Mouse (Mus musculus) forebrain, postnatal 0 days (tissue): ENCODE measurements around the gene Pgd. TPM values are rescaled to one million over a fixed set of nuclear protein-coding genes. Genes with fewer than 3 reads are reported as not detected.

Source experiments
- polyA plus RNA-seq: library from polyadenylated mRNA; unstranded; fragments of >200 nt; fragmentation: Nextera tagmentation; extraction: Ambion mirVana; gene quantifications from 2 replicates; pipeline ENCODE4 v1.2.1, GENCODE M21; 2015
- total RNA-seq: library from RNA; depleted of rRNA; stranded (reverse); fragments of >200 nt; gene quantifications from 2 replicates; pipeline ENCODE4 v1.2.3, GENCODE M21; 2014; rRNA removed

Gene Pgd
- total and polyA plus RNA-seq, 2 experiments from 2014 or later, result 24.8 to 86.0 TPM

Other genes with a start within 250 kb of the Pgd start
- 61.3 and 66.5 TPM in 2 replicates for gene Pex14, start 66.9 kb downstream of the Pgd start, total RNA-seq
- 64.8 and 66.6 TPM in 2 replicates for gene Pex14, start 66.9 kb downstream of the Pgd start, polyA plus RNA-seq
- gene Dffa, start 62.6 kb downstream of the Pgd start, total RNA-seq, result 18.0 and 20.2 TPM in 2 replicates
- 22.3 and 24.3 TPM in 2 replicates for gene Dffa, start 62.6 kb downstream of the Pgd start, polyA plus RNA-seq
- 4.5 and 7.5 TPM in 2 replicates for gene Cort, start 40.0 kb downstream of the Pgd start, total RNA-seq
- gene Cort, start 40.0 kb downstream of the Pgd start, polyA plus RNA-seq, result 7.8 and 10.9 TPM in 2 replicates
- 6.5 and 8.2 TPM in 2 replicates for gene Cenps, start 29.1 kb downstream of the Pgd start, total RNA-seq
- 15.9 and 22.5 TPM in 2 replicates for gene Cenps, start 29.1 kb downstream of the Pgd start, polyA plus RNA-seq
- 209 and 270 TPM in 2 replicates for gene Kif1b, start 140.9 kb upstream of the Pgd start, total RNA-seq
- 139 and 202 TPM in 2 replicates for gene Kif1b, start 140.9 kb upstream of the Pgd start, polyA plus RNA-seq